Mouse (Mus musculus) stomach, embryonic 15.5 days (tissue): Measurements from ENCODE around the gene 4930524N10Rik. TPM values are rescaled to one million over a fixed set of nuclear protein-coding genes. Genes with fewer than 3 reads are reported as not detected.

Experiments used
- ATAC-seq: fragments of 200-750 bp; cut with Nextera tagmentation; 2 replicates; pipeline ENCODE4 v1.8.0; 2017; ENCODE audit warnings: low read depth, moderate number of reproducible peaks, moderate TSS enrichment; ENCODE audit not compliant: insufficient read depth, low FRiP score
- H3K27ac ChIP-seq: fragments of 300-500 bp; sonication (generic); 2 replicates; pipeline ENCODE4 v1.5.1; 2015; ENCODE audit warnings: mild to moderate bottlenecking, inconsistent platforms
- H3K27me3 ChIP-seq: fragments of 300-500 bp; sonication (generic); replicated peaks from 2 replicates; pipeline ENCODE4 v1.6.1; 2015; ENCODE audit warnings: inconsistent platforms
- H3K36me3 ChIP-seq: fragments of 300-500 bp; sonication (generic); 2 replicates; pipeline ENCODE4 v1.6.1; 2015; ENCODE audit warnings: inconsistent platforms
- H3K4me1 ChIP-seq: fragments of 300-500 bp; sonication (generic); 2 replicates; pipeline ENCODE4 v1.6.1; 2015; ENCODE audit warnings: inconsistent platforms
- H3K4me2 ChIP-seq: fragments of 300-500 bp; sonication (generic); 2 replicates; pipeline ENCODE4 v1.6.1; 2015; ENCODE audit warnings: mild to moderate bottlenecking, inconsistent platforms
- H3K4me3 ChIP-seq: fragments of 300-500 bp; sonication (generic); replicated peaks from 2 replicates; pipeline ENCODE4 v1.5.1; 2015; ENCODE audit warnings: inconsistent platforms
- H3K9ac ChIP-seq: fragments of 300-500 bp; sonication (generic); 2 replicates; pipeline ENCODE4 v1.6.1; 2015; ENCODE audit warnings: inconsistent platforms
- H3K9me3 ChIP-seq: fragments of 300-500 bp; sonication (generic); 2 replicates; pipeline ENCODE4 v1.6.1; 2016; ENCODE audit warnings: inconsistent platforms
- WGBS: fragments of 180-500 bp; shearing (Covaris S2); methylation state at CpG from one replicate; pipeline ENCODE4 v1.1.7; 2015; 5-methylcytosine and 5-hydroxymethylcytosine counted together
- polyA plus RNA-seq: library from polyadenylated mRNA; unstranded; fragments of >200 nt; fragmentation: Nextera tagmentation; extraction: Ambion mirVana; gene quantifications from 2 replicates; pipeline ENCODE4 v1.2.1, GENCODE M21; 2015

The 4930524N10Rik gene
- polyA plus RNA-seq, result not detected in 2 replicates

DNA sequence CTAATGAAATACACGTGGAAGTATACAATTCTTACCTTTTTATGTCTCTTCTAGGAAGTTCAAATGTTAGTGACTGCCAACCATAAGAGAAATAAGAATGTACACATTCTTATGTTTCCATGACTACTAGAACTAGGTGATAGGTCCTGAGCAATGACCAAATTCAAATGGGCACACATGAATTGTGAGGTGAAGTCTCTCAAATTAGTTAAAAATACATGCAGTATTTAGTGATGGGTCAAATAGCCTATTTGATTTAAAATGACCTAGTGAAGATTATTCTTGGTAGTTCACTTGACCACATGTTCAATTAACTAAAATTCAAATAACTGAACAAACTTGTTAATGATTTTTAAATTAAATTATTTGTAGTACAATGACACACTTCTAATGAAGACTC is at the start of gene 4930524N10Rik:
Gene 4930524N10Rik (minus strand): TSS at position 101 of the 400 bp plus-strand sequence.
- Histone ChIP-seq H3K9ac (no peak within 1 kb of the TSS), H3K27me3 (no peaks in the 10 kb centered on the region), H3K9me3 (no peaks in the 10 kb centered on the region), H3K27ac (no peak within 1 kb of the TSS), H3K4me2 (no peak within 1 kb of the TSS), H3K4me3 (no peak within 1 kb of the TSS), H3K4me1 (no peaks in the 10 kb centered on the region), H3K36me3 (no peaks in the 10 kb centered on the region)
- WGBS, result 33% methylated on average over 1 of the region's 1 CpGs
- no peak for ATAC-seq

GRCm38 (mm10) chrX:154350042-154350441 is 6.8 kb upstream of the 4930524N10Rik start:
- Histone ChIP-seq H3K4me2 (no peak overlapping the region), H3K36me3 (no peaks in the 10 kb centered on the region), H3K4me3 (no peak overlapping the region), H3K4me1 (no peaks in the 10 kb centered on the region), H3K9me3 (no peaks in the 10 kb centered on the region), H3K27me3 (no peaks in the 10 kb centered on the region), H3K9ac (no peak overlapping the region), H3K27ac (no peak overlapping the region)
- no peak for ATAC-seq
- 69% methylated on average over 3 of the region's 3 CpGs for WGBS

DNA sequence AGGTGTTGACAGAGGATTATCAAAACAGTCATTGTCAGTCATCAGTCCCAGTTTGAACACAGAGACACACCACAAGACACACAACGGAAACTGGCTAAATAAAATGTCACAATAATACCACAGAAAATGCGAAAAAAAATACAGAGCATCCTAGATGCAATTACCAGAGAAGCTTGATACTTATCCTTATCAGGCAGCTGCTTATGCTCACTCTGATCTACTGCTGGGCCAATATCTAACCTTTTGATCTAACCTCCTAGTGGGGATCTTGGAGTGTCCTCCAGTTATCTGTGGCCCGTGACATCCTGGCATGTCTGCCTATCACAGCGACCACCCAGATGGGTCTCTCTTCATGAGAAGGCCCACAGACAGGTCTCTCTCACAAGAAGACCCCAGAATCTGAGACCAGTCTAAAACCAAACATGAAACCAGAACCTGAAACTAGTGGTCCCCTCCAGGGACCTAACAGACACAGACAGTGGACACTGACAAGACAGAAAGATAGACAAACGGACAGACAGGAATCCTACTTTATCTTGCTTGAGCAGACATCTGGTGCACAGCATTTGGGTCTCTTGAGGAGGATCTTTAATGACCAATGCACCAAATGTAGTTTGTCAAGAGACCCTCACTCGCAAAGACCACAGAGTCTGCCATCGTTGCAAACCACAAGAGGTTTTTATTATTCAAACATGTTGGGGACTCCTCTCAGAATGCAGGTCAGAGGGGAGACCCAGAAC is 6.3 kb upstream of the 4930524N10Rik start:
- H3K36me3 ChIP-seq, result no peaks in the 10 kb centered on the region
- no peak overlapping the region for H3K4me3 ChIP-seq
- H3K27me3 ChIP-seq, result no peaks in the 10 kb centered on the region
- no peak for ATAC-seq
- H3K27ac ChIP-seq, result no peak overlapping the region
- no peak overlapping the region for H3K4me2 ChIP-seq
- H3K9me3 ChIP-seq, result no peaks in the 10 kb centered on the region
- H3K9ac ChIP-seq, result no peak overlapping the region
- WGBS, result 78% methylated on average over 7 of the region's 7 CpGs
- no peaks in the 10 kb centered on the region for H3K4me1 ChIP-seq

GRCm38 (mm10) chrX:154347933-154348332 is 4.7 kb upstream of the 4930524N10Rik start:
- Histone ChIP-seq H3K4me2 (no peak overlapping the region), H3K4me3 (no peak overlapping the region), H3K27ac (no peak overlapping the region), H3K4me1 (no peaks in the 10 kb centered on the region), H3K9me3 (no peaks in the 10 kb centered on the region), H3K9ac (no peak overlapping the region), H3K27me3 (no peaks in the 10 kb centered on the region), H3K36me3 (no peaks in the 10 kb centered on the region)
- no peak for ATAC-seq
- WGBS, result 74% methylated on average over 3 of the region's 3 CpGs

Other genes starting within 250 kb of the 4930524N10Rik start
- gene Gm15140, start 222.7 kb downstream of the 4930524N10Rik start, polyA plus RNA-seq, result not detected in 2 replicates
- gene Samt4, start 138.6 kb upstream of the 4930524N10Rik start, polyA plus RNA-seq, result not detected in 2 replicates
- not detected in 2 replicates for gene Samt2, start 236.0 kb upstream of the 4930524N10Rik start, polyA plus RNA-seq